Mouse (Mus musculus) embryonic facial prominence, embryonic 12.5 days (tissue): ENCODE data around the gene Tprg. TPM values are rescaled to one million over a fixed set of nuclear protein-coding genes. Genes with fewer than 3 reads are reported as not detected.

Source experiments
- ATAC-seq: fragments of 200-750 bp; cut with Nextera tagmentation; 2 replicates; pipeline ENCODE4 v1.8.0; 2017; ENCODE audit not compliant: insufficient number of reproducible peaks, insufficient read depth, low FRiP score, low TSS enrichment
- H3K27ac ChIP-seq: fragments of 300-500 bp; sonication (generic); 2 replicates; pipeline ENCODE4 v1.5.1; 2016; ENCODE audit warnings: mild to moderate bottlenecking
- H3K27me3 ChIP-seq: fragments of 300-500 bp; sonication (generic); 2 replicates; pipeline ENCODE4 v1.6.1; 2016; ENCODE audit warnings: mild to moderate bottlenecking, moderate library complexity
- H3K36me3 ChIP-seq: fragments of 300-500 bp; sonication (generic); 2 replicates; pipeline ENCODE4 v1.6.1; 2016; ENCODE audit warnings: mild to moderate bottlenecking
- H3K4me1 ChIP-seq: fragments of 300-500 bp; sonication (generic); 2 replicates; pipeline ENCODE4 v1.6.1; 2016
- H3K4me2 ChIP-seq: fragments of 300-500 bp; sonication (generic); replicated peaks from 2 replicates; pipeline ENCODE4 v1.6.1; 2016; ENCODE audit warnings: mild to moderate bottlenecking, moderate library complexity
- H3K4me3 ChIP-seq: fragments of 300-500 bp; sonication (generic); 2 replicates; pipeline ENCODE4 v1.5.1; 2016; ENCODE audit warnings: mild to moderate bottlenecking
- H3K9ac ChIP-seq: fragments of 300-500 bp; sonication (generic); 2 replicates; pipeline ENCODE4 v1.6.1; 2016; ENCODE audit warnings: mild to moderate bottlenecking, moderate library complexity
- H3K9me3 ChIP-seq: fragments of 300-500 bp; sonication (generic); 2 replicates; pipeline ENCODE4 v1.6.1; 2016; ENCODE audit warnings: mild to moderate bottlenecking, moderate library complexity
- WGBS: fragments of 180-500 bp; shearing (Covaris S2); methylation state at CpG from one replicate; pipeline ENCODE4 v1.1.7; 2016; 5-methylcytosine and 5-hydroxymethylcytosine counted together
- polyA plus RNA-seq: library from polyadenylated mRNA; unstranded; fragments of >200 nt; fragmentation: Nextera tagmentation; extraction: Ambion mirVana; gene quantifications from 2 replicates; pipeline ENCODE4 v1.2.1, GENCODE M21; 2016

Tprg gene
- polyA plus RNA-seq, 1 experiment from 2014 or later: not detected

DNA sequence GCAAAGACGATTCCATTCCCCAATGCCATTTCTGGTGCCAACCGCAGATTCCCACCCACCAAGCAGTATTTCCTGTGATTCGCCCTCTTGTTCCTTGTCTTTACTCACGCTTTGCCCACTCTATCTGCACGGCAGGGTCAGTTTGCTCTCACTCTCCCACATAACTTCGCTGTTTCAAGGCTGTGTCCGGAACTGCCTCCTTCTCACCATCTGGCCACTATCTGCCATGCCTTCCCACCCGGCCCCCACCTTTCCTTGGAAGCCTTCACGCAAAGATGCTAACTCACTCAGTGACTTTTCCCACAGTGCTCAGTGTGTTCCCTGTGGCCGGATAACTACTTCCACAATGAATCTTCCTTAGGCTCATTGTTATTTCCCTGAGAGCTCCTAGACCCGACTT, 21.4 kb upstream of the Tprg start:
- no peak for ATAC-seq
- 87% methylated on average over 11 of the region's 11 CpGs for WGBS

DNA sequence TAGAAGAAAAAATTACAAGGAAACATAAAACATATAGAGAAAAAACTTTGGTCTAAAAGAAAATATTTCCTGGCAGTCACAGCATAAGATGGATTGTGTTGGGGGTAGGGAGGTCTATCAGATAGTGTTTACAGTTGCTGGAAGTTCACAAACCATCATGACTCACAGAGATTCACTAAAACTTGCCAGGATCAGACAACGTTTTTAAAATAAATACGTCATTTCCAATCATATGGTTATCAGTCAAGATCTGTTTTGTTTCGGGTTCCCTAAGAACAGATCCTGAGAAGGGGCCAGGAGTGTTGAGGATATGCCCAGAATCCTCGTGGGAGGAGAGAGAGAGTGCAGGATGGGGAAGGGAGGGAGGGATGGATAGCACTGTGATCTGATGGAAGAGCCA, 18.3 kb upstream of the Tprg start:
- Histone ChIP-seq H3K9ac (no peak overlapping the region), H3K4me3 (no peak overlapping the region), H3K4me1 (no peaks in the 10 kb centered on the region), H3K36me3 (no peaks in the 10 kb centered on the region), H3K27me3 (no peaks in the 10 kb centered on the region), H3K4me2 (no peak overlapping the region), H3K9me3 (no peaks in the 10 kb centered on the region), H3K27ac (no peak overlapping the region)
- WGBS: 55% methylated on average over 4 of the region's 4 CpGs
- ATAC-seq: no peak

More for the DNA sequence above, 21.4 kb upstream of the Tprg start:
- H3K36me3 ChIP-seq: no peaks in the 10 kb centered on the region
- H3K9ac ChIP-seq: no peak overlapping the region
- no peaks in the 10 kb centered on the region for H3K9me3 ChIP-seq
- no peaks in the 10 kb centered on the region for H3K27me3 ChIP-seq
- no peaks in the 10 kb centered on the region for H3K4me1 ChIP-seq
- H3K4me2 ChIP-seq: no peak overlapping the region
- no peak overlapping the region for H3K27ac ChIP-seq
- H3K4me3 ChIP-seq: no peak overlapping the region

DNA sequence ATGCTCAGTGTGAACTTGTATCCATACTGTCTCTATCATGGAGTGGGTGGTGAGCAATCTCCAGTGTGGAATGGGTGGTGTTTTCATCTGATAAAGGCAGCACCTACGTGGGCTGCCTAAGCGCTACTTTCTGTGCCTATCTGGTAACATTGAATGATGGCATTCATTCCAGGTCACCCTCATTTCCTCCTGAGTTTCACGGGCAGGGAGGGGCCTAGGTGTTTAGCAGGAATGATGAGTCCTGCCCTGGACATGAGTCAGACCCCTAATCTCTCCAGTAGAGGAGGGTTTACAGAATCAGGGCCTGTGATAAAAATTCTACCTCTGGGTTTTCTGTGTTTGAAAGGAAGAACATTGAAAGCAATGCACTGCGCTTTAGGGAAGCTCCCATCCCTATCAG, 4.1 kb upstream of the Tprg start:
- Histone ChIP-seq H3K27me3 (no peaks in the 10 kb centered on the region), H3K9ac (no peak overlapping the region), H3K9me3 (no peaks in the 10 kb centered on the region), H3K36me3 (no peaks in the 10 kb centered on the region), H3K4me1 (no peaks in the 10 kb centered on the region), H3K27ac (no peak overlapping the region), H3K4me3 (no peak overlapping the region), H3K4me2 (no peak overlapping the region)
- no peak for ATAC-seq
- WGBS: 85% methylated on average over 4 of the region's 4 CpGs

DNA sequence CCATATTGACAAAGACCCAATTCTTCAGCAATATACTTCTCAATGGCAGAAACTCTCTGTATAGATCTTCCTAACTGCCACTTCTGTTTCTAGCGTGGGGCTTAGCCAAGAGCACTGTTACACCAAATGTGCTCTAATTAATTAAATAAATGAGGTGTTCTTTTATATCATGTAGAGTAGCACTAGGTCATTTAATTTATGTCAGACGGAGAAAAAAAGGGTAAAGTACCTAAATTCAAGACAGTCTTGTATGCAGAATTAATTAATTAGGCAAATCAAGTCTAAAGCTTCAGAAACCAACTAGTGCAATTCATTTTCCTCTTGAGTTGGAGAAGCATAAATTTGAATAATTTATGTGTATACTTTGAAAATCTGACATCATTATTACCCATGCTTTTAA, 7.1 kb downstream of the Tprg start:
- no peaks in the 10 kb centered on the region for H3K9me3 ChIP-seq
- 76% methylated on average over 2 of the region's 2 CpGs for WGBS
- H3K4me1 ChIP-seq: no peaks in the 10 kb centered on the region
- H3K27me3 ChIP-seq: no peaks in the 10 kb centered on the region
- no peak overlapping the region for H3K4me3 ChIP-seq
- no peak overlapping the region for H3K4me2 ChIP-seq
- H3K36me3 ChIP-seq: no peaks in the 10 kb centered on the region
- ATAC-seq: no peak
- no peak overlapping the region for H3K9ac ChIP-seq
- H3K27ac ChIP-seq: no peak overlapping the region

DNA sequence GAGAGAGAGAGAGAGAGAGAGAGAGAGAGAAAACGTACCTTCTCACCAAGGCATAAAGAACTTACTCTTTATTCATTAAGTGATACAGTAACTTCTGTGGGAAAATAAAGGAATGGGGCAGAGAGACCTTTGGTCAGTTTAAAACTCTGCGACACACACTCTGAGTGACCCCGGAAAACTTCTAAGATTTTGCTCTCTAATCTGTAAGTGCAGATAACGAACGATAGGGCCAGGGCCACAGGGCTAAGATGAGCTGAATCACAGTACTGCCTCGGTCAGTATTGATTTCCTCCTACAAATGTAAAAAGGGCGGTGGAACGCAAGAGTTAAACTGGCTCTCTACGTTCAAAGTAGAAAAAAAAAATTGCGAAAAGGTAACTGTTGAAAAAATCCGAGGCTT, 8.9 kb downstream of the Tprg start:
- H3K27me3 ChIP-seq: no peaks in the 10 kb centered on the region
- no peak overlapping the region for H3K9ac ChIP-seq
- ATAC-seq: no peak
- no peak overlapping the region for H3K27ac ChIP-seq
- H3K9me3 ChIP-seq: no peaks in the 10 kb centered on the region
- WGBS: 87% methylated on average over 11 of the region's 11 CpGs
- no peak overlapping the region for H3K4me2 ChIP-seq
- H3K4me3 ChIP-seq: no peak overlapping the region
- H3K36me3 ChIP-seq: no peaks in the 10 kb centered on the region
- H3K4me1 ChIP-seq: no peaks in the 10 kb centered on the region

DNA sequence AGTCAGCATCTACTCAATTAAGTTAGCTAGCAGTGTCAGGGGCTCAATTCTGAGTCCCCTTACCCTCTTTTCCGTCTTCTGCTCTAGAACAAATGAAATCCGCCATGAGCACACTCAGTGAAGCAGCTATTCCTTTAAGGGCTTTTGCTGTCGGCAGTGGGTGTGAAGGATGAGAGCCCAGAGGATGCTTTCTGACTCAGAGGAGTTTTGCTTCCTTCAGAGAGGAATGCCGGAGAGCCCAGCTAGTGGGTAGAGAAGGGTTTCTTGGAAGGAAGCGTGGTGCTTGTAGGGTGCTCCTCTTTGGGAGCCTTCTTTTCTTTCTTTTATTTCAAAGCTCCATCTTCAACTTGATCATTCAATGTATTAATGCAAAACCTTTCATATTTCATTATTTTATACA, 10.1 kb downstream of the Tprg start:
- Histone ChIP-seq H3K9me3 (no peaks in the 10 kb centered on the region), H3K27ac (no peak overlapping the region), H3K4me1 (no peaks in the 10 kb centered on the region), H3K27me3 (no peaks in the 10 kb centered on the region), H3K4me3 (no peak overlapping the region), H3K9ac (no peak overlapping the region), H3K36me3 (no peaks in the 10 kb centered on the region), H3K4me2 (no peak overlapping the region)
- WGBS: 84% methylated on average over 5 of the region's 5 CpGs
- no peak for ATAC-seq

DNA sequence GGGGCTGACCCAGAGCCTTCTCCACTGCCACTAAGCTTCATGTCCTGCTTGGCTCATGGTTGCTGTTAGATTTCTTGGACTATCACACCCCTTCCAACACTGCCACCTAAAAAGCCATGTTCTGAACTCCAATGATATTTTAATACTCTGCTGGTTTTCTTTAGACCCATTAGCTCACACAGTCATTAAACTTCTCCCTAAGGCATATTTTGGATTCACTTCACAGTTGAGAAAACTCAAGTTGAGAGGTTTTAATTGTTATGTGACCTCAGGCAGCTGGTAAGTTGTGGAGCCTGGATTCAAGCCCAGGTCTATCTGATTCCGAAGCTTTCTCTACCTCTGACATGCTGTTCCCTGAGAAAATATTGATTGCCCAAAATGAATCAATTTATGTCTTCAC, 11.6 kb downstream of the Tprg start:
- Histone ChIP-seq H3K27ac (no peak overlapping the region), H3K36me3 (no peaks in the 10 kb centered on the region), H3K4me2 (no peak overlapping the region), H3K4me3 (no peak overlapping the region), H3K4me1 (no peaks in the 10 kb centered on the region), H3K9ac (no peak overlapping the region), H3K9me3 (no peaks in the 10 kb centered on the region), H3K27me3 (no peaks in the 10 kb centered on the region)
- WGBS: 90% methylated on average over 1 of the region's 1 CpGs
- no peak for ATAC-seq

DNA sequence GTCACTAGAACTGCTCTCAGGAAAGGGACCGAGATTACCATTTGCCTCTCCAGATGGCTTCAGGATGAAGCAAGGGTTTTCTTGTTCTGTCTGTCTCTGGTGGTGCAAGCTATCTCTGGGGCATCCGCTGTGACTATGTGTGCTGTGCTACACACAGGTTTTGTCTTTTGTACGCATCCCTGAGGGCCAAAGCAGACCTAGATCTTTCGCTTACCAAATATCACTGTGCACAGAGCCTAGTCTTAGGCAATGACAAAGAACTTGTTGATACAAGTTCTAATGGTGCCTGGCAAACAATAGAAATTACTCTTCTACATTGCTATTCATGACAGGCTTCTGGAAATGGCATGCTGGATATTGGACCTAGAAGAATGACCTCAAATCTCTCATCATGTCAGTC, 16.0 kb downstream of the Tprg start:
- ATAC-seq: no peak
- Histone ChIP-seq H3K9me3 (no peaks in the 10 kb centered on the region), H3K4me2 (no peak overlapping the region), H3K27ac (no peak overlapping the region), H3K4me1 (no peaks in the 10 kb centered on the region), H3K9ac (no peak overlapping the region), H3K36me3 (no peaks in the 10 kb centered on the region), H3K4me3 (no peak overlapping the region), H3K27me3 (no peaks in the 10 kb centered on the region)
- WGBS: 92% methylated on average over 4 of the region's 4 CpGs

DNA sequence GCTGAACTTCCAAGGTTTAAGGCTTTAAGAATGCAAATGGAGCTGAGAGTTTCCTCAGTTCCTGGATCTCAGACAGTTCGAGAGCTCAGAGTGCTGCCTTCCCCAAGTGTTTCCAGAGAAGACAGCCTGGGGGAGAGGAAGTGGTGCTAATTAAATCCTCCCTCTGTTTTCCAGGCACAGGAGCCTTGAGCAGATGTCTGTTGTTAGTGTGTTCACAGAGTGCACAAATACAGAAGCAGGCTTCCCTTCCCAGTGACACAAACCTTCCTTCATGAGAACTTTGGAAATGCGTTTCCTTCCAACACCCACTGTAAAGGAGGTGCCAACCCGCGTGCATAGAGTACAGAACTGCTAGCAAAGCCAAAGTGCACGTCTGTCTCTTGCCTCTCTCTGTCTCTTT, 27.4 kb downstream of the Tprg start:
- no peak for ATAC-seq
- WGBS: 50% methylated on average over 5 of the region's 5 CpGs
- H3K9me3 ChIP-seq: no peaks in the 10 kb centered on the region

DNA sequence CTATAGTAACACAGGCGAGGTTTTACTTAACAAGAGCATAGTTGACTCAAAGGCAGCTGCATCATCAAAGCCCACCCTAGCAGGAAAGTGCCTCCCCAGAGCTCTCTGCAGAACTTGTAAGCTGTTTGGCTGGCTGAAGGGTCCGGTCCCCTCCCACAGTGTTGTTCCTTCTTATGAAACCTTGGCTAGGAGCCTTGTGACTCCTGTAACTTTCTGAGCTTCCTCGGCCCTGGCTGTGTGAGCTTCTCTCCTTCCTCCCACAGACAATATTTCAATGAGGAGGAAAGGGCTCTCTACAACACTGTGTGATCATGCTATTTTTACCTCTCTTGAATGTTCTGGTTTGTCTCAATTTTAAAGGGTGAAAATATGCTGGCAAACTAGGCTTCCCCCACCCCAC, 28.5 kb downstream of the Tprg start:
- Histone ChIP-seq H3K4me3 (no peak overlapping the region), H3K27ac (no peak overlapping the region), H3K4me1 (no peaks in the 10 kb centered on the region), H3K4me2 (no peak overlapping the region), H3K9ac (no peak overlapping the region), H3K9me3 (no peaks in the 10 kb centered on the region), H3K36me3 (no peaks in the 10 kb centered on the region), H3K27me3 (no peaks in the 10 kb centered on the region)
- ATAC-seq: no peak
- 63% methylated on average over 3 of the region's 3 CpGs for WGBS

More for the DNA sequence above, 27.4 kb downstream of the Tprg start:
- Histone ChIP-seq H3K4me2 (no peak overlapping the region), H3K27ac (no peak overlapping the region), H3K9ac (no peak overlapping the region), H3K4me1 (no peaks in the 10 kb centered on the region), H3K36me3 (no peaks in the 10 kb centered on the region), H3K4me3 (no peak overlapping the region), H3K27me3 (no peaks in the 10 kb centered on the region)

DNA sequence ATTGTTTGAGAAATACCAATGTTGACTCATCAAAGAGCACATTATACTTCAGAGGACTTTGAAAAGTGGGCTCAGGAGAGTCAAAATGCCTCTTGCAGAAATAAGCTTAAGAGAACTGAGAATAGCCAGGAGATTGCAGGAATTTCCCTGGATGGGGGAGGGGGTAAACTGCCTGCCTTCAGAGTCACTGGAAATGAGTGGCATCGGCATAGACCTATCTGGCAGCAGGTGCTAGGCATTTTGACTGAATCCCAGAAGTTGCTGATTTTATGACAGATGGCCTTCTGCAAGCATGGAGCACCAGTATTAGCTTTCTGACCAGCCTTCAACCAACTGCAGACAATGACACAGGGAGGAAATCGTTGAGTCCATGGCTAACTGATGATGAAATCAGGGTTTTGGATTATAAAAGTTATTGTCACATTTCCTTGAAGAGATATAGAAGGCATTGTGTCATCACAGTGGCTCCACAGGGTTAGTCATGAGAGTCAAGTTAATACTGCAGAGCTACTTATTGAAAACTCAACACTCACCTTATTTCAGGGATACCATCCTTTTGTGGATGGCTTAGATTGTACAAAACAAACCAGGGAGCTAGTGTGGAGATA, 39.1 kb downstream of the Tprg start:
- no peak overlapping the region for H3K27ac ChIP-seq
- H3K9ac ChIP-seq: no peak overlapping the region
- no peaks in the 10 kb centered on the region for H3K36me3 ChIP-seq
- no peaks in the 10 kb centered on the region for H3K4me1 ChIP-seq
- no peaks in the 10 kb centered on the region for H3K9me3 ChIP-seq
- H3K4me3 ChIP-seq: no peak overlapping the region
- 78% methylated on average over 2 of the region's 2 CpGs for WGBS
- H3K4me2 ChIP-seq: no peak overlapping the region
- ATAC-seq: no peak
- H3K27me3 ChIP-seq: no peaks in the 10 kb centered on the region

DNA sequence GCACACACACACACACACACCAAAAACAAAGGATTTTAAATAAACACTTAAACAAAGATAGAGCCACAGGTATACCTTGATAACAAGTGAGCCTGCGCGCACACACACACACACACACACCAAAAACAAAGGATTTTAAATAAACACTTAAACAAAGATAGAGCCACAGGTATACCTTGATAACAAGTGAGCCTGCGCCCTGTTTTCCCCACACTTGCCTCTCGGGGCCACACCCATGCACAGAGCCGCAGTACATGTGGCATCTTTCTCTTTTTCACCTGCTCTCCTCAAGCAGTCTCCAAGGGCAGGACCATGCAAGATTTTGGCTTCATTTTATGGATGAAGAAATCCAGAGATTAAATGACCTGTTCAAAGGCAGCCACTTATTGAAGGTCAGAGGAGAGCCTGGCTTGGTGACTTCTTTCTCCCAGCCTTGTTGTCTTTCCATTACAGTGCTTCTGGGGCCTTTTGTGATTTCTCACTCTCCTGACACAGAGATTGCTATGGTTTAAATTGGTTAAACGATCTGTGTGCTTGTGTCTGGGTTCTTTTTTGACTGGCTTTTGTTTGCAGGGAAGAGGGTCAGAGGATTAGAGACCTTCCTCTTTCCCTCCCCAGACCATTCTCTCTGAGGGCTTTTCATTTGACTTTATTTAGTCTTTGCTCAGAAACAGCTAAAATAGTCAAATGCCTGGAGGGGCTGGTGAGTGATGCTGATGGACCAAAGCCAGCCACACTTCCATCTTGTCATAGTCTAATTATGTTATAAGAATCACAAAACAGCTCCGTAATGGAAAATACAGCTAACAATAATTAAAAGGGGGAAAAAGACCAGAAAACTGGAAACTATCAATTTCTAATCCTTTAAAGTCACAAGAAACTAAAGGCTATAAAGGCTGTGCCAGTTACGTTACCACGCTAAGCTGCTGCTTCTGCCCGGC, 46.9 kb downstream of the Tprg start:
- Histone ChIP-seq H3K9ac (no peak overlapping the region), H3K36me3 (no peaks in the 10 kb centered on the region), H3K4me2 (no peak overlapping the region), H3K27me3 (no peaks in the 10 kb centered on the region), H3K27ac (no peak overlapping the region), H3K9me3 (no peaks in the 10 kb centered on the region), H3K4me3 (no peak overlapping the region), H3K4me1 (no peaks in the 10 kb centered on the region)
- no peak for ATAC-seq
- 76% methylated on average over 10 of the region's 10 CpGs for WGBS
